Mouse (Mus musculus): ENCODE results near the gene Dmrta2. TPM values are rescaled to one million over a fixed set of nuclear protein-coding genes. Genes with fewer than 3 reads are reported as not detected.
A peak's percentile ranks its signal among the peaks of the same experiment; 100 is the strongest.

The Dmrta2 gene
- polyA plus RNA-seq, 1 experiment, result 0.93 TPM

DNA sequence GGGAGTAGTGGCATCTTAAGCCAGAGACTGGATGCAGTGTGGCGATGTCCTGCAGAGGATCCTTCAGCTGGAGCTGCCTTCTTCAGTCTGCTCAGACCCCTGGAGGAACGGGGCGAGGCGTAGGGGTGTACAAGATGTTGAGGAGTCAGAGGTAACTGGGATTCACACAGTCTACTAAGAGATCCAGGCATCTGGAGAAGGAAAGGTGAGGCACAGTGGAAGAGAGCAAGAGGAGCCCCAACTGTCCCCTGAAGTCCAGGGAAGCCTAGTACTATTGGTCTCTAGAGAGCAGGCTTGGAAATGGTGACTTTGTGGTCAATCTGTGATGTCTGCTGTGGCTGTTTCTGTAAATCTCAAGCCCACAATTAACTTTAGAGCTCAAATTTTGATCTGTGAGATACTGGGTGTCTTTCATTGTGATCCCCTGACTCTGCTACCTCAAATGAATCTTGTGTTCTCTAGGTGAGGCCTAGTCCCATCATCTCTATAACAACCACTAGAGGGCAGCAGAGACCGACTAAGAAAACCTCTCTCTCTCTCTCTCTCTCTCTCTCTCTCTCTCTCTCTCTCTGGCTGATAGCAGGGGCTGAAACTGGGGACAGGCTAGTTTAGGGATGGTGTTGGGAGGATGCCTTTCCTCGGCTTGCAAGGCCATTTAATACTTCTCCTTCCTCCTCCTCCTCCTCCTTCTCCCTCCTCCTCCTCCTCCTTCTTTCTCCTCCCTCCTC lies 50.8 kb downstream of the Dmrta2 start:
- H3K4me3 ChIP-seq (ENCODE audit: low read depth, low read length), result no peak overlapping the region
- no peak overlapping the region for H3K27ac ChIP-seq (ENCODE audit: insufficient read depth, low read depth, low read length)
- no peaks in the 10 kb centered on the region for H3K27me3 ChIP-seq (ENCODE audit: control insufficient read depth, insufficient read depth, low read length)
- no peaks in the 10 kb centered on the region for H3K4me1 ChIP-seq (ENCODE audit: control insufficient read depth, insufficient read depth, insufficient read length, low read length)
- TF ChIP-seq POLR2A (IDR thresholded peaks at IDR 0.05; ENCODE audit: low read depth, low read length) (no peak), CTCF (IDR thresholded peaks at IDR 0.05; ENCODE audit: extremely low read depth, insufficient read length, insufficient replicate concordance, low read depth, low read length) (peak; percentile 41; the same call in 1 of the 2 replicates)
- 62% methylated on average over 6 of the region's 6 CpGs for WGBS
- no peaks in the 10 kb centered on the region for H3K36me3 ChIP-seq (ENCODE audit: control insufficient read depth, insufficient read depth, low read length)

DNA sequence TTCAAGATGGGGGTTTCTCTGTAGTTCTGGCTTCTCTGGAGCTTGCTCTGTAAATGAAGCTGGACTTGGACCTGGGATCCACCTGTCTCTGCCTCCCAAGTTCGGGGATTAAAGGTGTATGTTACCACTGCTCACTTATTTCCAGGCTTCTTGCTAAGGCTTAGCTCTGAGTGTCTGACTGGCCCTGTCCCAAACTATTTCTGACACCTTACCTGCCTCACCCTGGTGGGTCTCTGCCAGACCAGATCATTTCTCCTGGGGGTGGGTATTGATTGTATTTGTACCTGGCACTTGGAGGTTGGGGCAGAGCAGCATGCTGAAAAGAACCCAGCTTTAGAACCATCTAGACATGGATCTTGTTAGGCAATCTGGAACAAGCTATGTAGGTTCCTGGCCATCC lies 51.6 kb downstream of the Dmrta2 start:
- no peaks in the 10 kb centered on the region for H3K36me3 ChIP-seq (ENCODE audit: control insufficient read depth, insufficient read depth, low read length)
- H3K27me3 ChIP-seq (ENCODE audit: control insufficient read depth, insufficient read depth, low read length), result no peaks in the 10 kb centered on the region
- H3K4me1 ChIP-seq (ENCODE audit: control insufficient read depth, insufficient read depth, insufficient read length, low read length), result no peaks in the 10 kb centered on the region
- H3K27ac ChIP-seq (ENCODE audit: insufficient read depth, low read depth, low read length), result no peak overlapping the region
- no peak overlapping the region for H3K4me3 ChIP-seq (ENCODE audit: low read depth, low read length)
- TF ChIP-seq POLR2A (IDR thresholded peaks at IDR 0.05; ENCODE audit: low read depth, low read length) (no peak), CTCF (IDR thresholded peaks at IDR 0.05; ENCODE audit: extremely low read depth, insufficient read length, insufficient replicate concordance, low read depth, low read length) (no peak)
- 62% methylated on average over 1 of the region's 1 CpGs for WGBS

Measured in small intestine, adult 2 months (tissue).